Mouse (Mus musculus): ENCODE measurements around the gene Zbtb16. TPM values are rescaled to one million over a fixed set of nuclear protein-coding genes. Genes with fewer than 3 reads are reported as not detected.

Zbtb16 gene
- polyA plus RNA-seq, 1 experiment: 0.02 TPM

GRCm38 (mm10) chr9:48821431-48821830 lies 14.6 kb downstream of the Zbtb16 start:
- TF ChIP-seq GATA1 (IDR thresholded peaks at IDR 0.05; ENCODE audit: low read length) (no peak), TAL1 (IDR thresholded peaks at IDR 0.05; ENCODE audit: low read length) (no peak)
- H3K36me3 ChIP-seq (ENCODE audit: control insufficient read depth): no peaks in the 10 kb centered on the region

DNA sequence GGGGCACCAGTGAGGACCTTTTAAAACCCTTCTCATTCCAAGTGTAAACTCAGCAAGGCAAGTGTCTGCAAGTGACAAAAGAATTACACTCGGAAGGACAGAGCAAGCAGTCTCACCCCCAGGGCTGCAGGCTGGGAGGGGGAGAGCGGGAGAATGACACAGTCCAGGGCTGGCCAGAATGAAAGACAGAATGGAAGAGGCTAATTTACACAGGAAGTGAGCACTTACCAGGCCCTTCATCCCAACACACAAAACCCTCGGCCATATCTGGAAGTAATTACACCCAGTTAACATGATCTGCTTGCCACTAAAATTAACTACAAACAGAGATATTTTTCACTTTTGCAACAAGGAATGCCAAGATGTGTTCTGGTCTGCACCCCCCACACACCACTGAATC lies 15.2 kb downstream of the Zbtb16 start:
- TF ChIP-seq TAL1 (IDR thresholded peaks at IDR 0.05; ENCODE audit: low read length): no peak
- TF ChIP-seq GATA1 (IDR thresholded peaks at IDR 0.05; ENCODE audit: low read length): no peak
- Histone ChIP-seq H3K4me3 (replicated peaks) (no peak overlapping the region), H3K9me3 (ENCODE audit: control insufficient read depth, low read length) (no peaks in the 10 kb centered on the region), H3K27me3 (ENCODE audit: control insufficient read depth) (peaks cover 29% of the 10 kb centered on the region), H3K4me1 (ENCODE audit: control insufficient read depth) (peaks cover 20% of the 10 kb centered on the region), H3K36me3 (ENCODE audit: control insufficient read depth) (no peaks in the 10 kb centered on the region)

More at GRCm38 (mm10) chr9:48821431-48821830, 14.6 kb downstream of the Zbtb16 start:
- no peaks in the 10 kb centered on the region for H3K9me3 ChIP-seq (ENCODE audit: control insufficient read depth, low read length)
- H3K4me3 ChIP-seq (replicated peaks): no peak overlapping the region
- H3K27me3 ChIP-seq (ENCODE audit: control insufficient read depth): peaks cover 31% of the 10 kb centered on the region
- H3K4me1 ChIP-seq (ENCODE audit: control insufficient read depth): peaks cover 24% of the 10 kb centered on the region

- Histone ChIP-seq H3K36me3 (ENCODE audit: control insufficient read depth) (no peaks in the 10 kb centered on the region), H3K4me3 (replicated peaks) (no peak overlapping the region), H3K4me1 (ENCODE audit: control insufficient read depth) (peaks cover 29% of the 10 kb centered on the region)
Observed at GRCm38 (mm10) chr9:48819695-48820094, 16.3 kb downstream of the Zbtb16 start.

GRCm38 (mm10) chr9:48819137-48819536 lies 16.9 kb downstream of the Zbtb16 start:
- Histone ChIP-seq H3K36me3 (ENCODE audit: control insufficient read depth) (no peaks in the 10 kb centered on the region), H3K4me1 (ENCODE audit: control insufficient read depth) (peaks cover 33% of the 10 kb centered on the region), H3K27me3 (ENCODE audit: control insufficient read depth) (peaks cover 20% of the 10 kb centered on the region), H3K9me3 (ENCODE audit: control insufficient read depth, low read length) (no peaks in the 10 kb centered on the region), H3K4me3 (replicated peaks) (no peak overlapping the region)
- TF ChIP-seq TAL1 (IDR thresholded peaks at IDR 0.05; ENCODE audit: low read length) (no peak), GATA1 (IDR thresholded peaks at IDR 0.05; ENCODE audit: low read length) (no peak)

More at GRCm38 (mm10) chr9:48819695-48820094, 16.3 kb downstream of the Zbtb16 start:
- no peaks in the 10 kb centered on the region for H3K9me3 ChIP-seq (ENCODE audit: control insufficient read depth, low read length)
- H3K27me3 ChIP-seq (ENCODE audit: control insufficient read depth): peaks cover 26% of the 10 kb centered on the region
- TF ChIP-seq GATA1 (IDR thresholded peaks at IDR 0.05; ENCODE audit: low read length): no peak
- no peak for TF ChIP-seq TAL1 (IDR thresholded peaks at IDR 0.05; ENCODE audit: low read length)

GRCm38 (mm10) chr9:48817907-48818306 lies 18.1 kb downstream of the Zbtb16 start:
- H3K9me3 ChIP-seq (ENCODE audit: control insufficient read depth, low read length): no peaks in the 10 kb centered on the region
- TF ChIP-seq TAL1 (IDR thresholded peaks at IDR 0.05; ENCODE audit: low read length) (no peak), GATA1 (IDR thresholded peaks at IDR 0.05; ENCODE audit: low read length) (no peak)
- peaks cover 16% of the 10 kb centered on the region for H3K27me3 ChIP-seq (ENCODE audit: control insufficient read depth)
- peaks cover 37% of the 10 kb centered on the region for H3K4me1 ChIP-seq (ENCODE audit: control insufficient read depth)
- H3K36me3 ChIP-seq (ENCODE audit: control insufficient read depth): no peaks in the 10 kb centered on the region
- H3K4me3 ChIP-seq (replicated peaks): no peak overlapping the region

DNA sequence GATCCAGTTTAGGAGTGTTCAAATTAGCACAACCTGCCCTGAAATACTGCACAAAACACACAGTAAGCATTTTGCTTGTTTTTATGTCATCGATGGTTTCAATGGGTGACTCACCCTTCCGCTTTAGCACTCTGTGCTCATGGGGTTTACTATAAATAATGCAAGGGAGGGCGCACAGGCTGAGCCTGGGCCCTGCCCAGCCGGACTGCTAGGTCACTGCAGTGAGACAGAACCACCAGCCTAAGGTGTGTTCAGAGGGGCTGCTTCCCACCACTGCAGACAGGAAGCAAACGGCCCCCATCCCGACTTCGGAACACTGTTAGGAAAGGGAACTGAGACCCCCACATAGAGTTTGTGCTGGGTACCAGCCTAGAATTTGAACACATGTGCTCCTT lies 18.6 kb downstream of the Zbtb16 start:
- Histone ChIP-seq H3K9me3 (ENCODE audit: control insufficient read depth, low read length) (no peaks in the 10 kb centered on the region), H3K36me3 (ENCODE audit: control insufficient read depth) (no peaks in the 10 kb centered on the region), H3K4me3 (replicated peaks) (no peak overlapping the region), H3K4me1 (ENCODE audit: control insufficient read depth) (peaks cover 37% of the 10 kb centered on the region), H3K27me3 (ENCODE audit: control insufficient read depth) (peaks cover 11% of the 10 kb centered on the region; the same call in 1 of the 2 replicates)
- TF ChIP-seq TAL1 (IDR thresholded peaks at IDR 0.05; ENCODE audit: low read length) (no peak), GATA1 (IDR thresholded peaks at IDR 0.05; ENCODE audit: low read length) (no peak)

DNA sequence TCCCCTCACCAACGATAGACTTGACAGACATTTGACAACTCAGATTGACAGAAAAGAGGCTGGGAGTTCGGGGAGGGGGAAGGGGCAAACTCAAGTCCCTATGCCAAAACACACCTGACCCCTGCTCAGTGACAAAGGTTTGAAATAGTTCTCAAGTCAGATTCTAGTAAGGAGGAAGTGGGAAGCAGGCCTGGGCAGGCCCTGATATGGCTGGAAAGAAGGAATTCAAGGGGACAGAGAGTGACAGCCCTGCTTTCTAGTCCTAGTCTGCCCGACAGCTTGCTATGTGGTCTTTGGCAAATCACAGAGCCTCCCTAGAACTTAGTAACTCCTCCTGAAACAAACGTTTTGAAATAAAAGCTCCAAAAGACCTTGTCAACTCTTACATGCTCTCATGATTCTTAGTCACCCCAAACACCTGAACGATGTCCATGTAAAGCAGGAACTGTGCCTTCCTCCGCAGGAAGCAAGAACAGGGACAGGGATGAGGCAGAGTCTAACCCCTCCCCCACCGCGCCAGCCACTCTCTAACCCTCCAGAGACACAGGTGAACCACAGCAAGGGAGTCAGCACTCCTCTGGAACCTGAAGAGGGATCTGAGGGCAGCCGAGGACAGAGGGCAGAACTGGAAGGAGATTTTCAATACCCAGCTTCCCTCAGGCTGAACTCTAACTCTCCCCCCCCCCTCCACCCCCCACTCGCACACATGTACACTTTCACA lies 19.2 kb downstream of the Zbtb16 start:
- H3K4me3 ChIP-seq (replicated peaks): no peak overlapping the region
- H3K27me3 ChIP-seq (ENCODE audit: control insufficient read depth): peaks cover 9% of the 10 kb centered on the region; the same call in 1 of the 2 replicates
- peaks cover 37% of the 10 kb centered on the region for H3K4me1 ChIP-seq (ENCODE audit: control insufficient read depth)
- no peaks in the 10 kb centered on the region for H3K9me3 ChIP-seq (ENCODE audit: control insufficient read depth, low read length)
- no peaks in the 10 kb centered on the region for H3K36me3 ChIP-seq (ENCODE audit: control insufficient read depth)
- TF ChIP-seq GATA1 (IDR thresholded peaks at IDR 0.05; ENCODE audit: low read length): no peak
- TF ChIP-seq TAL1 (IDR thresholded peaks at IDR 0.05; ENCODE audit: low read length): no peak

DNA sequence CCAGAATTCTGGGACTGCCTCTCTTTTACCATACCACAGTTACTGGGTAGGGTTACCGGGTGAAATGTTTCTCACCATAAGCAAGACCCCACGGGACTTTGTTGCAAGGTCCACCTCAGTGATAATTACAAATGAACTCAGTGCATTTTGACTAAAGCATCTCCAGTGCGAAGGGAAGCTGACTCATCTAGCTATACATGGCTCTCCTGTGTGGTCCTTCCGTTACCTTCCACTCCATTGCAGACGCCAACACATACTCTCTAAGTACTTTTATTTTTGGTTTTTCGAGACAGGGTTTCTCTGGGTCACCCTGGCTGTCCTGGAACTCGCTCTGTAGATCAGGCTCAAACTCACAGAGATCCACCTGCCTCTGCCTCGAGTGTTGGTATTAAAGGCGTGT lies 19.9 kb downstream of the Zbtb16 start:
- H3K36me3 ChIP-seq (ENCODE audit: control insufficient read depth): no peaks in the 10 kb centered on the region
- no peak overlapping the region for H3K4me3 ChIP-seq (replicated peaks)
- H3K9me3 ChIP-seq (ENCODE audit: control insufficient read depth, low read length): no peaks in the 10 kb centered on the region
- peaks cover 37% of the 10 kb centered on the region for H3K4me1 ChIP-seq (ENCODE audit: control insufficient read depth)
- no peak for TF ChIP-seq TAL1 (IDR thresholded peaks at IDR 0.05; ENCODE audit: low read length)
- TF ChIP-seq GATA1 (IDR thresholded peaks at IDR 0.05; ENCODE audit: low read length): no peak
- peaks cover 9% of the 10 kb centered on the region; the same call in 1 of the 2 replicates for H3K27me3 ChIP-seq (ENCODE audit: control insufficient read depth)

DNA sequence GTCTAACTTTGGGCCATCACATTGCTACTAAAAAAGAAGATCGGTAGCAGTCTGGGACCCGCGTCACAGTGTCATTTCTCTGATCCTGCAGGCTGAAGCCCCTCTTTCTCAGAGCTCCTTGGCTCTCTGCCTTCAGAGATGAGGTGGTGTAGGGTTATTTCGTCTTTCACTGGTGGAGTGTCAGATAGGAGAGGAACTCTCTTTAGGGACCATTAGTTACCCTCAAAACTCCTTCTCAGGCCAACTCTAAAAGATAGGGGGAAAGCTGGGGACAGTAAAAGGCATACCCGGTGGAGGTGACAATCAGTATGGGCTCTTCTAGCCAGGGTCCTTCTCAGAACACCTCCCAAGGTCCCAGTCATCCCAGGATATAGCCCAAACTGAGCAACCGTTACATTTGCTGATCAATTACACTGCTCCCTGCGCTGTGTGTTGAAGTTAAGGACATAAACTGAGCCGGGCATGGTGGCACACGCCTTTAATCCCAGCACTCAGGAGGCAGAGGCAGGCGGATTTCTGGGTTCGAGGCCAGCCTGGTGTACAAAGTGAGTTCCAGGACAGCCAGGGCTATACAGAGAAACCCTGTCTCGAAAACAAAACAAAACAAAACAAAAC lies 21.0 kb downstream of the Zbtb16 start:
- TF ChIP-seq GATA1 (IDR thresholded peaks at IDR 0.05; ENCODE audit: low read length): no peak
- no peak for TF ChIP-seq TAL1 (IDR thresholded peaks at IDR 0.05; ENCODE audit: low read length)
- no peaks in the 10 kb centered on the region for H3K9me3 ChIP-seq (ENCODE audit: control insufficient read depth, low read length)
- peak overlapping the region; percentile 38 for H3K4me3 ChIP-seq (replicated peaks)
- peaks cover 5% of the 10 kb centered on the region; the same call in 1 of the 2 replicates for H3K27me3 ChIP-seq (ENCODE audit: control insufficient read depth)
- H3K4me1 ChIP-seq (ENCODE audit: control insufficient read depth): peaks cover 38% of the 10 kb centered on the region
- H3K36me3 ChIP-seq (ENCODE audit: control insufficient read depth): no peaks in the 10 kb centered on the region
